Mouse (Mus musculus) embryo, embryonic 10 days (tissue): Measurements from ENCODE around the gene 9830107B12Rik.
A peak's percentile ranks its signal among the peaks of the same experiment; 100 is the strongest.

Experiments used
- DNase-seq: peaks from one replicate; pipeline ENCODE4 v3.0.0-alpha.2; 2015; ENCODE audit warnings: low spot score

9830107B12Rik gene

DNA sequence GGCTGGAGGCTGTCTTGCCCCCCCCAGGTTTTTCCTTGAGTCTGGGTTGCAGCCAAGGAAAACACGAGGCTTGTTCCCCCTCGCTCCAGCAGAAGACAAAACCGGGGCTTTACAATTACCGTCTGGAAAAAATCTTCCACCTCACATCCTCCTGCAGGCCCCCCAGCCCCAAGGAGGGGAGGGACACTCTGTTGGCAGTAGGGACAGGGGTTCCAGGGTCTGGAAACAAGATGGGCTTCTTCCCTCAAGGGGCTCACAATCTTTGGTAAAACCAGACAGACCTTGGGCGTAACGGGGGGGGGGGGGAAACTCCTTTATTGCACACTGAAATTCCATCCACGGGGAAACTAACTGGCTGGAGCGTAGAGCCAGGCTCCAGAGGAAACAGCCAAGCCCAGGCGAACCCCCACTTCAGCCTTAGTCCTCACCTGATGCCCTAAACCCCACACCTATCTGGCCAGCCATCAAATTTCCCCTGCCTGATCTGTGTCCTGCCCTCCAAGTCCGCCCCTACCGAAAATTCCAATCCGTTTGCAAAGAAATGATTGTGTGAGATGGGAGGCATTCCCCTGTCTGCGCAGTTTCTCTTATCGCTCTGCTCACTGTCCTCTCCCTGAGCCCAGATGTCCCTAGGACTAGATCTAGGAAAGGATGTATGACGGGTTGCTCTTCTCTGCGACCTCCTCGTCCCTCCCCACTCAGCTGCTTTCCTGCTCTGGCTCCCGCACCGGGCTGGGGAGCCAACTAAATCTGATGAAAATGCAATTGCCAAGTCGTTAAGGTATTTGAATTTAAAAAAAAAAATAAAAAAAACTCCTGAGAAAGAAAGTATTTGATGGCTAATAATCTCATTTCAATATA is 51.0 kb downstream of the 9830107B12Rik start:
- DNase-seq: peak; percentile 32

DNA sequence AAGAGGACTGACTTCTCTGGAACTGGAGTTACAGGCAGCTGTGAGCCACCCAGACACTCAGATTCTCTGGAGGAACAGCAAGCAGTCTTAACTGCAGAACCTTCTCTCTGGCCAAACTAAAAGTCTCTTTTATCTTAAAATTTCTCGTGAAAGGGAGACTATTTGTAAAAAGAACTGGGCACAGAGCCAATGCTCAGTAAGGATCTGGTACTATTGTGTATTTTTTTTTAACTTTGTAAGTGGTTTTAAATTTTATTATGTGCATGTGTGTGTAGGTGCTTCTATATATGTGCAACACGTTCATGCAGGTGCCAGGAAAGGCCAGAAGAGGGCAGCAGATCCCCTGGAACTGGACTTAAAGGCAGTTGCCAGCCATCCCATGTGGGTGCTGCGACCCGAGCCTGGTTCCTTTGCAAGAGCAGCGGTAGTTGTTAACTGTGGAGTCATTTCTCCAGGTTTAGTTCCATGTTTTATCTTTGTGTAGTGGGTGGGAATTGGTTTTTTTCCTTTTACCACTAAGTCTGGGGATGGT is 52.7 kb downstream of the 9830107B12Rik start:
- DNase-seq: no peak

GRCm38 (mm10) chr17:48090305-48090704 is 55.8 kb downstream of the 9830107B12Rik start:
- no peak for DNase-seq

- DNase-seq: no peak
These were observed 56.6 kb downstream of the 9830107B12Rik start for GRCm38 (mm10) chr17:48089446-48089845.

DNA sequence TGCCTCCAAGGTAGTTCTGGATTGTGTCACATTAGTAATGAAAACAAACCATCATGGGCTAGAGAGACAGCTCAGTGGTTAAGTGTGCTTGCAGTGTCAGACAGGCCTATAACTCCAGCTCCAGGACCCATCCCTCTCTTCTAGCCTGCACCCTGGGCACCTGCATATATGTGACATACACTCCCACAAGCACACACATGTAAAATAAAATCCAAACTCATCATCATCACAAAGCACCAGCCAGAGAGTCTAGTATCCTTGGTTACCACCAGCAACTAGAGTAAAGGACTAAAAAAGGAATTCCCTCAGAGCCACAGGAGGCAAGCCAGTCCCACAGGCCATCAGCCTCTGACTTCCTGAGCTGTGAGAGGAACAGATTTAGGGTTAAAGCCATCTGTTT is 57.0 kb downstream of the 9830107B12Rik start, which contains the start of gene 1700067P10Rik:
TSS of gene 1700067P10Rik (plus strand) at position 301 of the 400 bp plus-strand sequence.
- DNase-seq: no peak

GRCm38 (mm10) chr17:48080626-48081025 is 65.4 kb downstream of the 9830107B12Rik start:
- no peak for DNase-seq
